Mouse (Mus musculus) lung, postnatal 10 days (tissue): Measurements from ENCODE around the gene Tmem163.

Source experiments
- DNase-seq: peaks from one replicate; pipeline ENCODE4 v3.0.0; 2021

Gene Tmem163

DNA sequence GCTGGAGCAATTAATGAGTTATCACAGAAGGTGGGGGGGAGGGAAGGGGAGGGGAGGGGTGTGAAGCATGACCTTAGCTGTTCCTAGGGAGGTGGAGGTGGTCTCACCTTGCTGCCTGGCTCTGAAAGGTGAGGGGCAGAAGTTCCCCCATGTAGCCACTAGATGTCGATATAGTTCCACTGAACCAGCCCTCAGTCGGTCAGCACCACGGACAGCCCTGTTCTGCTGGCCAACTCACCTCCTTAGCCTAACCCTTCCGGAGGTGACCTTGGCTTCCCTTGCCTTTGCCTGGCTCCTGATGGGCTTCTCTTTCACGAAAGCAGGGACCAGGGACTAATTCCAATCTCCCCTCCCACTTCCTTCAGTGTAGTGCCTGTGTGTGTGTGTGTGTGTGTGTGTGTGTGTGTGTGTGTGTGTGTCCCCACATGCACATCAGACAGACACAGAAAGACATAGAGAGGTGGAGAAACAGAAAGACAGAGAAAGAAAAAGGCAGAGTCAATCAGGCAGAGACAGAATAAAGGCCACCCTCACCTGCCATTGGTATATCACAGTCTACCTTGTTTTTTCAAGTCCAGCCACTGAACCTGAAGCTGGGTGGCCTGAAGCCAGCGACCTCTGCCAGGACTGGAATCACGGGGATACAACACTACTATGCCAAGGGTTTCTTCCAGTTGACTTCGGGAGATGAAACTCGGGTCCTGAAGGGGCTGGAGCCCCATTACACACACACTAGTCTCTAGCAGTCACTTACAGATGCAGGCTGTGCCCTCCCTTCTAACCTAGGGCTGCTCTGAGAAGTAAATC, 182.4 kb downstream of the Tmem163 start:
- peak; percentile 75 for DNase-seq

DNA sequence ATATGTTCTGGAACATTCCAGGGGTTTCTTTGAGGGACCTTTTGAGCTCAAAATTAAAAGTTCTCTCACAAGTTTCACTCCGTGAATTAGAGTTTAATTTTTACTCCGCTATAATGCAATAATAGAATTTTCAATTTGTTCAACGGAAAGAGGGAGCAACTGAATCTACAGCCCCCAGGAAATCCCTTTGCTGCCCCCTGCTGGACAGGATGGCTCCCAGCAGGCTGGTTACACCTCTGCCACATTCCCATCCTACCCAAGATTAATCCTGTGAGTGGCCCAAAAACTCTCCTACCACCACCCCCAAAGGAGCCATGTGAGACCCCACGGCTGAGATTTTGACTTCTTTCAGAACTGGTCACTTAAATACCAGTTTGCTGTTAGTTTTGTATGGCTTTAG, 192.2 kb downstream of the Tmem163 start:
- DNase-seq: peak; percentile 48

DNA sequence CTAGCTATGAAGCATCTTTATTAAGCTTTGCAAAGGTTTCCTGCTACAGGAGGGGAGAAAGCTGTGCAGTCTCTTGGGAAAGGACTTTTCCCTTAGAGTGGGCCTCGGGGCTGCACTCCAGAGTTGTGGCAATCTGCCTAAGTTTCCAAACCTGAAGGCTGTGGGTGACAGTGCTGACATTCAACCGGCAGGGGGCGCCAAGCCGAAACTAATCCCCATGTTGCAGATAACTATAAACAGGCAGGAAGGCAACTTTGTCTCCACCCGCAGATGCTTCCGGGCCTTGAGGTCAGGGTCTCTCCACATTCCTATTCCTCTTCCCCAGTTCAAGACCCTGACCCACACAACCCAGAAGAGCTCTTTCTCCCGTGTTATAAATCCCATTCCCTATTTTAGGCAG, 194.5 kb downstream of the Tmem163 start:
- DNase-seq: peak; percentile 63

DNA sequence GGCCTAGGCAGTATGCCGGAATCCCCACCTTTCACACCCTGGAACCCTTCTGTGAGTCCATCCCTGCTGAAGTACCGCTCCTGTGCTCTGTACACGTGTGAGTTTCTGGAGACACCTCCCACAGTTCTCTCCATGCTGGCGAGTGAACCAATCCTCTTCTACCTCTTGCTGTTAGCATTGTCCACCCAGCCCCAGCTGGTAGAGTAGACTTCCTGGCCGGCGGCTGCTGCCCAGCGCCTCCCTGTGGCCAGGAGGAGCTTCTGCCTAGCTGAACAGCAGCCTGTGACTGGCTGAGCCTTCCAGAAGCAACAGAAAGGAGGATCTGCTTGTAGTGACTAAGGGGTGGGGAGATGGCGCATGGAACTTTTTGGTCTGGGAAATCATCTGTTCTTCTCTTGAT, 195.2 kb downstream of the Tmem163 start:
- peak; percentile 24 for DNase-seq

DNA sequence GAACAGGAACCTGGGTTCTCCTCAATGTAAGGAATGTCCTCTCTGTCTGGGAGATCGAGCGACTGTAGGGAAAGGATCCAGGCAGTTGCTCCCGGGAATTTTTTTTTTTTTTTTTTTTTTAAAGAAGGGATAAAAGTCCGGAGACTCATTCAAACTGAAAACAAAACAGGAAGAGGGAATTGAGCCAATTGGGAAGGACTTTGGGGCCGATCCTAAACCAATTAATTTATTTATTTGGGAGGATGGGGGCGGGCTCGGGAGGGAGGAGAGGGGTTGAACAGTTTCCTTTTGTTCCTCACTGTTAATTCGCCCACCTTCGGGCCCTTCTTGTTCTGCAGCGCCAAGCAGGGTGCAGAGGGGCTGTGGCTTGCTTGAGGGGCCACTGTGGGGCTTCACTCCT, 196.4 kb downstream of the Tmem163 start:
- no peak for DNase-seq

DNA sequence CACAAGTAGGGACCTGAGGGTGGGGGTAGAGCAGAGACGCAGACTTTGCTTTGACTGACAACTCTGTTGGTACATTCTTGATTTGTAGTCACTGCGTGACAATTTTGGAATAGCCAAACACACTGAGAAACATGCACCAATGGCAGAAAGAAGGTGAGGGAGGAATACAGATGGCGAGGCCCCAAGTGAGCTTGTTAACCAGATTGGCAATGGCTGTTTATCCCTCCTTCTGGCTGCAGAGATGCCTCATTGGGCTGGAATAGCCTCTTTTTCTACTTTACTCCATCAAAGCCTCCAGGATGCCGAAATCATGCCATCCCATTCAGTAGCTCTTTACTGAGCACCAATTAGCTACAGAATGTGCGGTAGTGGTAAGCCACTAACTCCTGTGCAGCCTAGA, 203.6 kb downstream of the Tmem163 start:
- DNase-seq: no peak

DNA sequence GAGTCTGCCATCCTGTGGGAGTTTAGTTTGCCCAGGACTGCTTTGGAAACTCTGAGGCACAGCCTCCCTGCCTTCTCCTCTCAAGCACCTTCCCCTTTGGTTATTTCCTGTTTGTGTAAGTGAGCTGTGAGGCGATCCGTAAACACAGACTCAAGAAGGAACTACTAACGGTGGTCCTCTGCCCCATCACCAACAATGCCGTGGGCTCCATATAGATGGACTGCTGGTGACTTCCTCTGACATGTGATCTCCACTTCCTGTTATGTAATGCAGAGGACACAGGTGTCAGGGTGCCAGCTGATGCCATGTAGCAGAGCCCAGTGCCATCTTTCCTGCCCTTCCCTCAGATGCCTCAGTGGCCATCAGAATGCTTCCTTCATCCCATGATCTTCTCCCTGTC, 209.2 kb downstream of the Tmem163 start:
- no peak for DNase-seq

DNA sequence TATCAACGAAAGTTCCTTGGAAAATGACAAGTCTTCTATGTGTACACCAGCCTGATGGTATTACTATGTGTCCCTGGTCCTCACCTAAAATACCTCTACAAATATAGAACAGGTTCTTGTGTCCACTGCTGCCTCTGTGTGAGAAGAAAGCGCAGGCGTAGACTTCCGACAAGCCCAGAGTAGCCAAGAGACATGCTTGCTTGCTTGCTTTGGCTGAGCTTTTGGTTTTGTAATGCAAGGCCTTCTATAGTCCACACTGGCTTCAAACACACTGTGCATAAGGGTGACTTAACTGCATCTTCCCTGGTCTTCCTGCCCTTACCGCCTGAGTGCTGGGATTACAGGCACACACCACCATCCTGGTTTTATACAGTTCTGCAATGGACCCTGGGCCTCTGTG, 212.1 kb downstream of the Tmem163 start:
- DNase-seq: no peak

DNA sequence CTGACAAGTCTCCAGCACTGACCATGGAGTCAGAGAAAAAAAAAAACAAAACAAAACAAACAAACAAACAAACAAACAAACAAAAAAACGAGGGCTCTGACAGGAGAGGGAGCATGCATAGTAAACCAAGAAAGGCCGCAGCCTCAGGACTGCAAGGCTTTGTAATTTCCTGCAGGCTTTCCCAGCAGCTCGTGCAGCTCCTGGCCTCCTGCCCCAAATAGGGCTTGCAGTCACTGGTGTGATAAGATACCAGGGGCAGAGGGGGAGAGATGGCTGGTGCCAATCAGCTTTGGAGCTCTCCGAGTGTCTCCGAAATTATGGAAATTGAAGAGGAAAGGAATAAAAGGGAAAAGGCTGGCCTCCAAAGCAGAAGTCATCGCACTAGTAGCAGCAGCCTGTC, 214.1 kb downstream of the Tmem163 start:
- DNase-seq: no peak

DNA sequence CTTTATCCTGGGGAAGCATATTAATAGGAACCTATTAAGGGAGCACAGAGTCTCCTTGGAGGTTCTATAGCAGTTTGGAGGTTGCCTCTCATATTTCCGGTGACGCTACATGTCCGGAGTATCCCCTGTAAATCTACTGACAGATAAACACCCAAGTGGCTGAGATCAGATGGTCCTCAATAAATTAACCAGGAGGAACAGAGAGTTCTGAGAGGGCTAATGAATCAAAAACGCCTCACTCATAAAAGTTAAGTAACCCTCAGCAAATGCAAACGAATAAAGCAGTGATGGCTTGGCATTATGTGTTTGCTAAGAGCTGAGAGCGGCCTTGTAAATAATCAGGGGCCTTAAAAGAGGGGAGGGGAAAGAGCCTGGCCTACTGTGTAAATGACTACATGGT, 215.3 kb downstream of the Tmem163 start:
- DNase-seq: no peak

DNA sequence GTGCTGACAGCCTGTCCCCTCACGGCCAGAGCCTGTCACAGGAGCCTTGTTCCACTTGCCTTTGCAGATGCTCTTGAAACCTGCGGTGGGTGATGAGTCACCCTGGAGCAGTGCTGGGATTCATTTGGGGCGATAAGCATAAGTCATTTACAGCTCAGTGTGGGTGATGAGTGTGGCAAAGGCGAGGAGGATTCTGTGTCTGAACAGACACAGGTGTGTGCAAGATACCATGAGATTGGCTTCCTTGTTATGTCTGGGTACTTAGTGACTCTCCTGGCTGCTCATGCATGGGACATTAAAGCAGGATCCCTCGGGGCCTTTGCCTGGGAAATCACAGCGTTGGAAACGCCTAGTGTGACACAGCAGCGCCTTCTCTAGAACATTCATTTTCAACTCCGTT, 218.3 kb downstream of the Tmem163 start:
- DNase-seq: no peak

DNA sequence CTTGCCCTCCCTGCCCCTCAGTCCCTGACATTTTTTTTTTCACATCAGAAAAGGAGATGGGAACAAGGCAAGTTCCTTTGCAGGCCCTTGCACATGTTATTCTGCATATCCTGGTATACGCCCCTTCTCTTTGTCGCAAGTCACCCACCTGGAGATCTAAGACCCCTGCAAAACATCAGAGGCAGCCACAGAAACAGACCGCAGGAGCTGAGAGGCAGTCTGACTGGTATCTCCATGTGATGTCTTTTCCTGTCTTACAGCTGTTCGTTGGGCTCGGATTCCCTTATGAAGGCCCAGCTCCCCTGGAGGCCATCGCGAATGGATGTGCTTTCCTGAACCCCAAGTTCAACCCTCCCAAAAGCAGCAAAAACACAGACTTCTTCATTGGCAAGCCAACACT, 219.8 kb downstream of the Tmem163 start:
- DNase-seq: no peak

DNA sequence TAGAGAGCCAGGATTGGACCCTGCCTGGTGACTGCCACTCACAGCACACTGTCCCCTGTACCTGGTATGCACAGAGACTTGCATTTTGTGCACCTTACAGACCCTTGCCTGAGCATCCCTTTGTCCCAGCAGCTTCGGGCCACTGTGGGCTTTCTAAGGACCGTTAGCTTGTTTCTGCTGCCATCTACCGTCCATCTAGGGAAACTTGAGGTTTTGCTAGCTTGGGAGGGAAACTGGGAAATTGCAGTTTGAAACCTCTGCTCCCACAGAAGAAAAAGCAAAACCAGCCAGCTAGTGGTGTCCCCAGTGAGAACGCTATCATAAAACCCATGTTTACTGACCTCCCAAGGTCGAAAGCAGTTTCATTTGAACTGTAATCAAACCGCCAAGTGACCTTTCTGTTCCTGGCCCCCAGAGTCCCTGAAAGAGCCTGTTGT, 220.3 kb downstream of the Tmem163 start:
- peak; percentile 76 for DNase-seq

DNA sequence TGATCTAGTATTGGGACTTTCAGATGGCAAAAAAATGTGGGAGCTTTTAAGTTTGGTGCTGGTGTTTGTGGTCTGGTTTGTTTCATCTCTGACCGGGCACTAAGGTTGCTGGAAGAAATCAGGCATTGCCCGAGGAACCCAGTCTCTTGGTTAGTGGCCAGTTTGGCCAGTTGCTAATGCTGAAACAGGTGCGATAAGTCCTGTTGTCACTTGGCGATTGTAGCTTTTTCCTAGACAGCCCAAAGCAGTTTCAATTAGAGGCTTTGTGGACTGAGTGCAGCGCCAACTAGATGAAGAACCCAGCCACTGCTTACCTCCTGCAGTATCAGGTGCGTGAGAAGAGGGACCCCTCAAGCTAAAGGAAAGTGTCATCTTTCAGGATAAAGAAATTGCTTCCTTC, 226.0 kb downstream of the Tmem163 start:
- no peak for DNase-seq

DNA sequence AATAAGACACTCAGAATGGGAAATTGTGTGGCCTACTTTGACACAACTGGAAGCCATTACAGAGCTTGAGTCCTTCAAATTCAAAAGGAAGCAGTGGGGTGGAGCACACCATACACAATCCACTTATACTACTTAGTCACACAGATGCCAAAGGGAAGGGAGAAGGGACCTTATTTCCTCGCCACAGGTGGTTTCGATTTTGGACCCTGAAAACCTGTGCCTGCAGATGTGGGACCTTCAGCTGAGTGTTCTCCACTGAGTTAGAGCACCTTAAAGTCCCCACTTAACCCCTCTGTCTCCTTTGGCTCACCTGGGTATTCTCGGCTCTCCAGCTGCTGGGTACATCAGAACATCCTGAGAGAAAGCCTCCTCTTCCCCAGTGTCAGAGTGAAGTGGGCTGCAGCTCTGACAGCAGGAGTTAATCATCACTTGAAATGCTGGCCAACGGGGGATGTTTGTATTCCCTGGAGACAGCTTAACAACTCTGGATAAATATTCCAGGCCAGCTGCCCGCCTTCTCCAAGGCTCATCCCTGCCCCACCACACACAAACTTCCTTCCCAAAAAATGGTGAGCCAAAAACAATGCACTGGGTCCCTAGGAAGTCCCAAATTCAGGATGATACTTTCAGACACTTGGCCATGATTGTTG, 234.4 kb downstream of the Tmem163 start:
- DNase-seq: peak; percentile 71

DNA sequence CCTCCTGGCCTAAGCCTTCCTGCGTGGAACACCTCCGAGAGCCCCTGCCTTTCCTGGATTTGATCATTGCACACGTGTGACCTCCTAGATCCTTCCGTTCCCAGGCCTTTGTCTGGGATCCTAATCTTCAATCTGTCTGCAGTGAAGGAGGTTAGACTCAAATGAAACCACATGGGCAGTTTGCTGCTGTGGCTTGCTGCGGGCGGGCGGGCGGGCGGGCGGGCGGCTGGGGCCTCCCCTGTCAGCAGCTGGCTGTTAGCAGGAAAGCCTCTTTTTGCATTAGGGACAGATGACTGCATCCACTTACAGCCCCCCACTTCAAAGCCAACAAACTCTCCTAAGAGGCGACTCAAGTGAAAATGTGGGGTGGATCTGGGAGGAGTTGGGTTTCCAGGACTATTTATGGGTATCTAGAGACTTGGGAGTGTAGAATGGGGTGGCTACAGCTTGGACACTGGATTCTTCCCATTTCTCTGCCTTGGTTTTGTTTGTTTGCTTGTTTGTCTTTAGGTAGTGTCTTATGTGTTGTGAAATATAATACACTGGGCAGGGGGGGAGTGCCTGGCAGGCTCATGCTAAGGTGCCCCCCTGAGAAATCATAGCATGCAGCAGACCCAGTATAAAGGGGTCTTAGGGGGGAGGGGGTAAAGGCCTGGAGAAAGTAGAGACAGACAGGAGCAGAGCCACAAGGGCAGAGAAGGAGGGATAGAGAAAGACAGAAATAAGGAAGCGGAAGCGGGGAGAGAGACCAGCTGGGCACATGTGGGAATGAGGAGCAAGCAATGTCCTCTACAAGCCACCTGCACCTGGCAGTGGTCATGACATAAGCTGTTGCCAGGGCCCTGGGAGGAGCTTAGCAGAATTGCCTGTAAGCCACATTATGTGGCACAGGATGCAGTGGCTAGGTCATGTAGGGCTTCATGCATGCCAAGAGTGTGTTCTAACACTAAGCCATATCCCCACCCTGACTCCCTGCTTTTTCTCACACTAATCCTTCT, 236.2 kb downstream of the Tmem163 start:
- peak; percentile 33 for DNase-seq

DNA sequence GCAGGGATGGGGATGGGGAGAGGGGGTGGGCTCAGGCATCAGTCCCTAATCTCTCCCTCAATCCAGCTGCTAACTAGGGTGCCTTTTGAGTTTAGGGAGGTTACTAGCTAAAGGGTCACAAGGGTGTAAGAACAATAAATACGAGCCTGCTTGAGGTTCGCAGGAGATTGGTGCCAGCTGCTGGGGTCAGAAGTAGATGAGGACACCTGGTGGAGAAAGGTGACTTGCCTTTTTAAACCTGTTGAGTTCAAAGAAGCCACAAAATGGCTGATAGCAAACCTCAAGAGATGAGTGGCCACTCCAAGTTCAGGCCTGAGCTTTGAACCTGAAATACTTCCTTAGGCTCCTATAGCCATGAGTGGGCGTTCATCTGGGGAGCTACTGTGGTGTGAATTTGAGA, 237.6 kb downstream of the Tmem163 start:
- DNase-seq: no peak

DNA sequence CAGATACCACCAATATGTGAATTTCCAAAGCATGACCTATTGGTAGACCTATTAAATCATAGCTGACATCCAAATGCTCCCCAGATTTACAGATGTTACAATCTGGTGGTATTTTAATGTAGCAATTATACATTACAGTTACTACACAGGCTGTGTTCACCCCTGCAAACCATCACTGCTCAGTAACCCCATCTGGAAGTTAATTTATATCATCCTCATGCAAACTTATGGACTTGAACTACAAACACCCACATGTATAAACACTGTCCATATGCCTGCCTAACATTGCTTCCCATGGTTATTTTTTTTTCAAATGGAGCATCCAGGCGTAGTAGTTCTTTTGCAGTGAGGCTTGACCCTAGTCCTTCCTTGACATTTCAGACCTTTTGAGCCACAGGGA, 238.3 kb downstream of the Tmem163 start:
- DNase-seq: no peak

DNA sequence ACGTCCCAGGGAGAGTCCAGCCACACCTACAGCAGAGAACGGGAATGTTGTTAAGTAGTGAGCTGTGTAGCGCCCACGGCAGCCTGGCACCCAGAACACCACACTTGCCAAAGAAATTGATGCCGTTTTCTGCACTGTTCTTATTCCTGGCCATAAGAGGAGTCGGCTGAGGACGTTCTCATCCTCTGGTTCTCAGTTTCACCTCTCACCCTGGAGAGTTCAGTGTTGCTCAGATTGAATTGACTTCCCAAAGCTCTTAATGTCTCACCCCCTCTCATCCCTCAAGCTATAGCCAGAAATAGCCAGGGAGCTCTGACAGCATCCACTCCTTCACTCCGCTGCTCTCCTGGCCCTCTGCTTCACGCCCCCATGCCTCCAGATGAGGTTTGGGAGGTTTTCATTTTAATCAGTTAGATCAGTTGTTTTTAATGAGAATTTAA, 239.9 kb downstream of the Tmem163 start:
- no peak for DNase-seq

DNA sequence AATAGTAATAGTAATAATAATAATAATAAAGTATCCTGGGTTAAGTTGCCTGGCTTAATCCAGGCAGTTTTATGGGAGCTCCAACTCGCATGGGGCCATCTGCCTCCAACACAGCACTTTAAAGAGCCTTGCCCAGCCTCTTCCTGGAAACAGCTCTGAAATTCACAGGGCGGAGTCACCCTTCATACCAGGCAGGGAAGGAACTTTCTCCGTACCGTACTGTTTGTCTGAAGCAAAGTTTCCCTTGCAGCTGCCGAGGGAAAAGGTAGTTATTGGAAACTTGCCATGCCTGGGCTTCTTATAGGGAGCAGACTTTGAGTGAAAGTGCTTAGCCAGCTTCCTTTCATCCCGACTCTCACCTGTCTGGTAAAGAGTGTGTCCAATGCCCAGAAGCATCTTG, 242.3 kb downstream of the Tmem163 start:
- DNase-seq: peak; percentile 15
